Mouse (Mus musculus) liver, embryonic 13.5 days (tissue): ENCODE data around the gene Gm11007. TPM values are rescaled to one million over a fixed set of nuclear protein-coding genes. Genes with fewer than 3 reads are reported as not detected.
"Not testable (repeated sequence)": the region's sequence is repeated elsewhere in the genome, so short reads cannot be mapped to it uniquely, and the experiment has no call there.

Source experiments
- ATAC-seq: fragments of 200-750 bp; cut with Nextera tagmentation; 2 replicates; pipeline ENCODE4 v1.8.0; 2017; ENCODE audit warnings: low read depth, mild to moderate bottlenecking, moderate number of reproducible peaks, moderate library complexity
- DNase-seq: peaks from one replicate; pipeline ENCODE4 v3.0.0; 2022
- H3K27ac ChIP-seq: fragments of 300-500 bp; sonication (generic); 2 replicates; pipeline ENCODE4 v1.5.1; 2015; ENCODE audit warnings: moderate library complexity, mild to moderate bottlenecking, inconsistent platforms
- H3K27me3 ChIP-seq: fragments of 300-500 bp; sonication (generic); 2 replicates; pipeline ENCODE4 v1.6.1; 2015; ENCODE audit warnings: mild to moderate bottlenecking, inconsistent platforms
- H3K36me3 ChIP-seq: fragments of 300-500 bp; sonication (generic); 2 replicates; pipeline ENCODE4 v1.6.1; 2015; ENCODE audit warnings: mild to moderate bottlenecking, inconsistent platforms
- H3K4me1 ChIP-seq: fragments of 300-500 bp; sonication (generic); replicated peaks from 2 replicates; pipeline ENCODE4 v1.6.1; 2015; ENCODE audit warnings: inconsistent platforms
- H3K4me2 ChIP-seq: fragments of 300-500 bp; sonication (generic); 2 replicates; pipeline ENCODE4 v1.6.1; 2015; ENCODE audit warnings: inconsistent platforms, mild to moderate bottlenecking, moderate library complexity
- H3K4me3 ChIP-seq: fragments of 300-500 bp; sonication (generic); replicated peaks from 2 replicates; pipeline ENCODE4 v1.5.1; 2015; ENCODE audit warnings: mild to moderate bottlenecking, inconsistent platforms
- H3K9ac ChIP-seq: fragments of 300-500 bp; sonication (generic); 2 replicates; pipeline ENCODE4 v1.6.1; 2015; ENCODE audit warnings: mild to moderate bottlenecking, inconsistent platforms
- H3K9me3 ChIP-seq: fragments of 300-500 bp; sonication (generic); replicated peaks from 2 replicates; pipeline ENCODE4 v1.6.1; 2016; ENCODE audit warnings: inconsistent platforms
- WGBS: fragments of 180-500 bp; shearing (Covaris S2); methylation state at CpG from one replicate; pipeline ENCODE4 v1.1.7; 2015; ENCODE audit not compliant: insufficient replicate concordance; 5-methylcytosine and 5-hydroxymethylcytosine counted together
- polyA plus RNA-seq: library from polyadenylated mRNA; unstranded; fragments of >200 nt; fragmentation: Nextera tagmentation; extraction: Ambion mirVana; gene quantifications from 2 replicates; pipeline ENCODE4 v1.2.1, GENCODE M21; 2015

Gene Gm11007
- polyA plus RNA-seq: not detected in 2 replicates

GRCm38 (mm10) chr2:175643678-175644077, at the start of gene Gm11007:
Gene Gm11007 (plus strand): TSS chr2:175643978.
- H3K9me3 ChIP-seq, H3K4me3 ChIP-seq, H3K27me3 ChIP-seq, ATAC-seq, DNase-seq, H3K9ac ChIP-seq, H3K36me3 ChIP-seq, H3K27ac ChIP-seq, H3K4me1 ChIP-seq, H3K4me2 ChIP-seq: not testable (repeated sequence)
- WGBS: no CpG with 5 or more reads among the region's 2 CpGs

Other genes starting within 250 kb of the Gm11007 start
- gene Gm4724, start 208.2 kb upstream of the Gm11007 start, polyA plus RNA-seq: 2.4 and 3.4 TPM in 2 replicates
- gene Zfp965, start 174.0 kb upstream of the Gm11007 start, polyA plus RNA-seq: 2.2 and 2.4 TPM in 2 replicates
- gene Zfp969, start 59.7 kb downstream of the Gm11007 start, polyA plus RNA-seq: 11.6 and 12.3 TPM in 2 replicates
- gene Gm2007, start 97.6 kb downstream of the Gm11007 start, polyA plus RNA-seq: not detected in 2 replicates
- 0.53 and 1.7 TPM in 2 replicates for gene Gm14288, start 157.1 kb downstream of the Gm11007 start, polyA plus RNA-seq
- 4.3 and 8.3 TPM in 2 replicates for gene Gm6710, start 225.2 kb downstream of the Gm11007 start, polyA plus RNA-seq